Mouse (Mus musculus): ENCODE data around the gene Sipa1l1.
A peak's percentile ranks its signal among the peaks of the same experiment; 100 is the strongest.

Gene Sipa1l1

GRCm38 (mm10) chr12:82424783-82425182 is 255.7 kb downstream of the Sipa1l1 start:
- no peak for DNase-seq (ENCODE audit: low spot score in 2 of 2)

GRCm38 (mm10) chr12:82425853-82426252 is 256.7 kb downstream of the Sipa1l1 start:
- no peak for DNase-seq (ENCODE audit: low spot score in 2 of 2)

- no peak for DNase-seq (ENCODE audit: low spot score in 2 of 2)
Measured at GRCm38 (mm10) chr12:82427416-82427815, 258.3 kb downstream of the Sipa1l1 start.

DNA sequence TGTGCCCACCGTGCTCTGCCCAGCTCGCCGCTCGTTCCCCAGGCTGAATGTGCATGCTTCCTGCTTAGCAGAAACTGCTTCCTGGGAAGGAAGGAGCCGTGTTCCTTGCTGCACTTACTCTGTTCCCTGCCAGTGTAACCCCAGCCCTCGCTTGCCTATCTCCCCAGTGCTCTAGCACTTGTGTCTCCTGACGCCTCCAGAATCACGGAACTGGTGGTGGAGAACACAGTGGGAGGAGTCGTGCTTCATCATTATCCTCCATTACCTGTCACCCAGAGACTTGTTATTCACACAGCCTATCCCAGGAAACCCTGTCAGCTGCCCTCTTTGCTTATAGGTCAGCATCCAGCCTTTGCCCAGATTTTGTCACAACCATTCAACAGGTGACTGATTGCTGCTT is 259.3 kb downstream of the Sipa1l1 start:
- no peak for DNase-seq (ENCODE audit: low spot score in 2 of 2)

DNA sequence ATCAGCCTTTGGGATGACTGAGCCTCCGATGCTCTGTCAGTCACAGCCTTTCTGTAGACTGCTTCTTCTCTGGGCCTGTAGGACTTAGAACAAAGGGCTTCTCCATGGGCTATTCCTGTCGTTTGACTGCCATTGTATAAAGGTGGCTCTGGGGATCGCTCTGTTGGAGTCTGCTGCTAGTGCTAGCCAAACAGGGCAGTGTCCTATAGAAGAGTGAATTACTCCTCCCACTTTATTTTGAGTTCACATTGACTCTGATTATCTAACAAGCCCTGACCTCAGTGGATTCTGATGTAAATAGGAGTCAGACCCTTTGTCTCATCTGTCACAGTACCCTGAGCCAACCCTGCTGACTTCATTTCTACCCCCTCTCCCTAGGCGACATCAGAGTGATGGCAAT is 264.2 kb downstream of the Sipa1l1 start:
- DNase-seq (ENCODE audit: low spot score in 2 of 2), result no peak

- DNase-seq (ENCODE audit: low spot score in 2 of 2), result no peak
Measured at GRCm38 (mm10) chr12:82434591-82434990, 265.5 kb downstream of the Sipa1l1 start.

- no peak for DNase-seq (ENCODE audit: low spot score in 2 of 2)
Measured at GRCm38 (mm10) chr12:82441479-82441878, 272.4 kb downstream of the Sipa1l1 start.

DNA sequence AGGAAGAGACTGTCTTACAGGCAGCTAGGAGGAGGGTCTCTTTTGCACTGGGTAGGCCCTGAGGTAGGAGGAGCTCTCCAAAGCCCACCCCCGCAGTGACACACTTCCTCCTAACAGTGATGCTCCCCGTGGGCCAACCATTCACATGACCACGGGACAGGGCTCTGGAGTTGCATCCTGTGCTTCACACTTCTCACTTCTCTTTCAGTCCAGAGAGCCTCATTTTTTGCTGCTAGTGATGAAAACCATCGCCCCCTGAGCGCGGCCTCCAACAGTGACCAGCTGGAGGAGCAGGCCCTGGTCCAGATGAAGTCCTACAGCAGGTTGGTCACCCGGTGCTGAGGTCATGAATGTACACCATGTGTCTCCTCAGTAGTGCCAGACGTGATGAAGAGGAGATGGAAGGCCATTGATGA is 277.5 kb downstream of the Sipa1l1 start:
- no peak for DNase-seq (ENCODE audit: low spot score in 2 of 2)

DNA sequence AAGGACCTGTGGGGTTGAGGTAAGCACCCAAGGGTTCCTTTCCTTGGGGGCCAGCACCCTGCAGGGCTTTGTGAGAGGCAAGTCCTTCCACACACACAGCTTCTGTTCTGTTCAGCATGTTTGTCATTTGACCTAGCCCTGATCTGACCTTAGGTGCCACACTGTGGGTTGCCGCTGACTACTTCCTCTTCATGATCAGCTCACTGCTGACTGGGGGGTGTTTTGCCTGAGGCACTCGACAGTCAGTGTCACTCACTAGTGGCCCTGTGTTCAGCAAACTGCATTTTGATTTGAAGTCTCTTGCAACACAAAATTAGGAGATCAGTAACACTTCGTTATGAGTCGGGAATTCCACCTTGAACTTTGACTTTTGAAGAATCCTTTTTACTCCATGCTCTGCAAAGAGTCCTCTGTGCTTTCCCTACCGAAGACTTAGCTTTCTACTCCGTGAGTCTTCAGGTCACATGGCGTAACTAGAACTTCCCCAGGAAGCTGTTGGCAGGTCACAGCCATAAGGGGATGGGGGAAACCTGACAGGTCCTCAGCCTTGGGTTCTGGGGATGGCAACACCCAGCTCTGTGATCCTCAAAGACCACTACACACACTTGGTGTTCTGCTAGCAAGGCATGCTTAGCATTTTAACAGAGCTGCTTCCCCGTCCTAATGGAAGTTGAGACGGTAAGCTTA is 279.2 kb downstream of the Sipa1l1 start:
- DNase-seq (ENCODE audit: low spot score in 2 of 2), result no peak

- DNase-seq (ENCODE audit: low spot score in 2 of 2), result no peak
Measured at GRCm38 (mm10) chr12:82452428-82452827, 283.3 kb downstream of the Sipa1l1 start.

GRCm38 (mm10) chr12:82454415-82454814 is 285.3 kb downstream of the Sipa1l1 start:
- no peak for DNase-seq (ENCODE audit: low spot score in 2 of 2)

- DNase-seq (ENCODE audit: low spot score in 2 of 2), result no peak
Measured at GRCm38 (mm10) chr12:82455700-82456413, 286.7 kb downstream of the Sipa1l1 start.

DNA sequence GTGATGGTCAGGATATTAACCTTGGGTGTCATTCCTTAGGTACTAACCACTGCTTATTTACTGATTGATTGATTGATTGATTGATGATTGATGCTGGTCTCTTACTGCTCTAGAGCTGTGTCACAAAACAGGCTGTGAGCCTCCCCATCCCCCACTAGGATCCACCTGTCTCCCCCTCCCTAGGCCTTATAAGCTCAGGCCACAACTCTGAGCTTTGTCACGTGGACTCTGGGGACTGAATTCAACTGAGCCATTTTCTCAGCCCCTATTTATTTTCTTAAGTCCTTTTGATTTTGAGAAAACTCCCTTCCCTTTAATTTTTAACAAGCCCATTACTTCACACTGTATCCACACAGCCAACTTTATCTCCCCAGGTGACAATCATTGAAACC is 287.3 kb downstream of the Sipa1l1 start:
- DNase-seq (ENCODE audit: low spot score in 2 of 2), result no peak

DNA sequence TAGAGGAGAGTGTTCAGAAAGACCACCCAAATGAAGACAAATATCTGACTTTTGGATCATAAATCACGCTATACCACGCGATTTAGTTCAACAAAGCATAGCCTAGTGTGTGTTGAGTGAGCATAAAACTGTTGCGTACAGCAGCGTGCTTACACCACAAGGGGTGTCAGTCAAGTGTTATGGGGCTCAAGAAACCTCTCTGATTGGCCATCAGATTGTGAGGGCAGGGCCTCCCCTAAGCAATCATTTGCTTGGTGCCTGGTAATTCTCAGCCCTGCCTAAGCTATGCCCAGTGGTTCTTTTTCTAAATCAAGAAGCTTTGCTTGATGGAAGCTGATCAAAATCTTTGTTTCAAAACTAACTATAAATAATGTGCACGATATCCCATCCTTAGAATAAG is 288.5 kb downstream of the Sipa1l1 start:
- no peak for DNase-seq (ENCODE audit: low spot score in 2 of 2)

DNA sequence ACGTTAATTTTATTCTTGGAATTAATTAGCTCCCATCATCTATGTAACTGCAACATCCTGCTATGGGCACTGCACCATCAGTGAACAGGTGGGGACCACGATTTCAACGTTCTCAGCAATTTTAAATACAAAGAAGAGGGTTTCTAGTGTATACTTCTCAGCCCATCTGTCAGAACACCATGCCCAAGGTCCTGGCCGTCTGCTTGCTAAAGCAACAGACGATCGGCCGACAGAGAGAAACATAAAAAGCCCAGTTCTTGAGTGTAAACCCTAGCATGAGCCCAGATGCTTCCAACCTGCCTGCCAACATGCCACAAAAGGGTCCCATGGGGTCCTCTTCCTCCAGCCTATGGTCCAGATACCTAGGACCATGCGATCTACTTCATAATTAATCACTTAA is 288.9 kb downstream of the Sipa1l1 start:
- peak in 1 of 2 experiments; percentile 19 for DNase-seq (ENCODE audit: low spot score in 2 of 2)

GRCm38 (mm10) chr12:82467234-82467633 is 298.1 kb downstream of the Sipa1l1 start:
- DNase-seq (ENCODE audit: low spot score in 2 of 2), result no peak

DNA sequence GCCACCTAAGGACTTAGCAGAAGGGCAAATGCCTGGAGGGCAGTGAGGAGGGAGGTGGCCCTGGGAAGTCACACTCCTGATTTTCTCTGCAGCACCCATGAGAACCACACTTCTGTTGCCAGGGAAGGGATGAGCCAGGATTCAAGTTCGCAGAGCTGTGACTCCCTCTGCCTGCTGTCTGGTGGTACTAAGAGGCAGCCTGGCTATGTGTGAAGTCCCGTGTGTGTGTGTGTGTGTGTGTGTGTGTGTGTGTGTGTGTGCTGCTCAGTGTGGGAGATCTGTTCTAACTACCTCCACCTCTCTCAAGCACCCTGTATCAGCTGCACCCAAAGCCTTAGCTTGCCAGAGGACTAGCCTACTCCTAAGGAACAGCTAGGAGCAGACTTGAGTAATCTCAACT is 298.5 kb downstream of the Sipa1l1 start:
- peak in 1 of 2 experiments; percentile 36 for DNase-seq (ENCODE audit: low spot score in 2 of 2)

GRCm38 (mm10) chr12:82468416-82468815 is 299.3 kb downstream of the Sipa1l1 start:
- no peak for DNase-seq (ENCODE audit: low spot score in 2 of 2)

DNA sequence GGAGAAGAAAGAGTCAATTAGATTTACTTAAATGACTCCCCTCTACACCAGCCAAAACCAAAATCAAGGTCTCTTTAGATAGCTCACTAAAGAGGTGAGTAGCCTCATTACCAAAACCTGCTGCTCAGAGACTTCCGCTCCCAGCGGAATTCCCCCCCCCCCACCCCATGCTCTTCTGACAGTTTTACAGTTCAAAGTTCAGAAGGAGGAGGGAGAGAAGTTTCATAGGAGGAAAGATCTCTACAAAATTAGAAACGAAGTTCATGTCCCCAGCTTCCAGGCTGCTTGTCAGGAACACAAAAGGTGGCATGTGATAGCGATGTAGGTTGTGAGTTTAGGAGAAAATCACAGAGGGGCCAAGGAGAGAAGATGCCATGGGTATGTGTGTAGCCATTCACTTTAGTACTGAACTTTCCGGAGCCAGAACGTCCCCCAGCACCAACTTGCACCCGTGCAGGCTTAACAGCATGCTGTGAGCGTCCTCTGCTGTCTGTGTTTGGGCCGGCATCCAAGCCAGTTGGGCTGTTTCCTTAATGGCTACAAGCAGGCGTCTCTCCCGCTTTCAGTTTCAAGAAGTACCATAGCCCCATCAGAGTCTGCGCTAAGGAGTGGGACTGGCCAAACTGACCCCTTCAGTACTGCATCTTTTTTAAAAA is 300.7 kb downstream of the Sipa1l1 start:
- DNase-seq (ENCODE audit: low spot score in 2 of 2), result peak; percentile 69 to 84

- DNase-seq (ENCODE audit: low spot score in 2 of 2), result peak in 1 of 2 experiments; percentile 60
Measured at GRCm38 (mm10) chr12:82470362-82470936, 301.3 kb downstream of the Sipa1l1 start.

DNA sequence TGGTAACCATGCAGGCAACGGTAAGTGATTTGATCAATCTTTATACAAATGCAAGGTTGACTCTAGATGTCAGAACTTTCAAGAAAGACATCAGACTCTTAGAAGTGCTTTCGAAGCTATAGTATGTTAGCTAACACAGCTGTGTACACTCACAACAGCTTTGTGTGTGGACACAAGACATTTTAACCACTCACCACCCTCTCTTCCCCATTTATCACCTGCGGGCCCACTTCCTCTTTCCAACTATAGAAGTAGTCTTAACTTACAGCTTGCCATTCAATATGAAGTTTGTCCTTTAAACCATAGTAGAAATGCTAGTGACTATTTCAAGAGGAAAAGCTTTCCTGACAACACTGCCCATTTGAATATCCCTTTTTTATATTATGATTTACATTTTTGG is 303.7 kb downstream of the Sipa1l1 start:
- DNase-seq (ENCODE audit: low spot score in 2 of 2), result no peak

GRCm38 (mm10) chr12:82473238-82473637 is 304.1 kb downstream of the Sipa1l1 start:
- no peak for DNase-seq (ENCODE audit: low spot score in 2 of 2)

Data from cerebellum, postnatal 4 days (tissue).